Mouse (Mus musculus) kidney, embryonic 14.5 days (tissue): ENCODE results near the gene Rbm28. TPM values are rescaled to one million over a fixed set of nuclear protein-coding genes. Genes with fewer than 3 reads are reported as not detected.
A peak's percentile ranks its signal among the peaks of the same experiment; 100 is the strongest.

Experiments used
- ATAC-seq: fragments of 200-750 bp; cut with Nextera tagmentation; 2 replicates; pipeline ENCODE4 v1.8.0; 2017; ENCODE audit warnings: moderate number of reproducible peaks, mild to moderate bottlenecking, moderate TSS enrichment, moderate library complexity; ENCODE audit not compliant: low FRiP score, low TSS enrichment
- H3K27ac ChIP-seq: fragments of 300-500 bp; sonication (generic); 2 replicates; pipeline ENCODE4 v1.5.1; 2014; ENCODE audit warnings: low read depth, mild to moderate bottlenecking, low read length, moderate library complexity, mixed read lengths
- H3K27me3 ChIP-seq: fragments of 300-500 bp; sonication (generic); 2 replicates; pipeline ENCODE4 v1.6.1; 2014; ENCODE audit warnings: mild to moderate bottlenecking, low read length; ENCODE audit not compliant: control insufficient read depth, insufficient read depth
- H3K36me3 ChIP-seq: fragments of 300-500 bp; sonication (generic); 2 replicates; pipeline ENCODE4 v1.6.1; 2014; ENCODE audit warnings: low read length, mixed read lengths; ENCODE audit not compliant: control insufficient read depth, insufficient read depth
- H3K4me1 ChIP-seq: fragments of 300-500 bp; sonication (generic); 2 replicates; pipeline ENCODE4 v1.6.1; 2014; ENCODE audit warnings: low read length, mixed read lengths; ENCODE audit not compliant: control insufficient read depth, insufficient read depth
- H3K4me2 ChIP-seq: fragments of 300-500 bp; sonication (generic); replicated peaks from 2 replicates; pipeline ENCODE4 v1.6.1; 2014; ENCODE audit warnings: low read depth, mild to moderate bottlenecking, low read length
- H3K4me3 ChIP-seq: fragments of 300-500 bp; sonication (generic); 2 replicates; pipeline ENCODE4 v1.5.1; 2014; ENCODE audit warnings: mild to moderate bottlenecking, low read length
- H3K9ac ChIP-seq: fragments of 300-500 bp; sonication (generic); 2 replicates; pipeline ENCODE4 v1.6.1; 2014; ENCODE audit warnings: low read depth, mild to moderate bottlenecking, low read length, moderate library complexity
- H3K9me3 ChIP-seq: fragments of 300-500 bp; sonication (generic); 2 replicates; pipeline ENCODE4 v1.6.1; 2016; ENCODE audit warnings: low read length; ENCODE audit not compliant: control insufficient read depth
- WGBS: fragments of 180-500 bp; shearing (Covaris S2); extraction: QIAGEN DNeasy Blood & Tissue Kit; methylation state at CpG from one replicate; pipeline ENCODE4 v1.1.7; 2014; 5-methylcytosine and 5-hydroxymethylcytosine counted together
- polyA plus RNA-seq: library from polyadenylated mRNA; unstranded; fragments of >200 nt; fragmentation: Nextera tagmentation; extraction: Ambion mirVana; gene quantifications from 2 replicates; pipeline ENCODE4 v1.2.1, GENCODE M21; 2014

The Rbm28 gene
- polyA plus RNA-seq, 1 experiment from 2014 or later: 65.8 TPM

DNA sequence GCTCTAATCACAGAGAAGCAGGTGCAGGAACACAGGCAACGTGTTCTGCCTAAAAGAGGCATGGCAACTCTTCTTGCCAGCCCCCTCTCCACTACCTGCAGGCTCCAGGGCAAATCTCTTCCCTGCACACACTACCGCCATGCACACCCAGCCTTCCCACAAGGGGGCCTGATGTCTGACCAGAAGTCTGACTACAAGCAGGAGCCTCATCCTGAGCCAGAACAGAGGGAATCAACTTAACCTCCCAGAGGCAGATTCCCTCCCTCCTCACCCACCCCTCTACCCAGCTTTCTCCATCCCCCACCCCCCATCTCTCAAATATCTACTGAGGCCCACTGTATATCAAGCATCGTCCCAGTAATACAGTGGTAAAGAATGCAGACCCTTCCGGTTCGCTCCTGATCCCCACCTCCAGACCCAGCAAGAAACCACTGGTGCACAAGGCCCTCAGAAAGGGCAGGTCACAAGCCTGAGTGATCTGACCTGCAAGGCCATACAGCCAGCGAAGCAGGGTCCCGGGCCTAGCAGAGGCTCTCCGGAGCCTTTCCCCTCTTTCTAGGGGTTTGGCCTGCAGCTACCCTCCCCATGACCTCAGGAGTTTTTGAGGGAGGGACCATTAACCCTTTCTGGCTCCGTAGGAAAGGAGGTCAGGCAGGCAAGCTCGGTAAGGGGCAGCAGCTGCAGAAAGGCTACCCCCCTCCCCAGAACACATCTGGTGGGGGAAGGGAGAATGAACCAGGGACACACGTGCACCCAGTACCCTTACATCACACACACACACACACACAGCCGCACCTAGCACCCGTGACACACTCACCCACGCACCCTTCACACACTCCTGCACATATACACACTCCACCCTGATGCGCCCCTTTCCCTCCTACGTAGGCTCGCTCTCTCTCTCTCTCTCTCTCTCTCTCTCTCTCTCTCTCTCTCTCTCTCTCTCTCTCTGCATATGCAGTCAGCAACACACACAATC lies 13.4 kb upstream of the Rbm28 start:
- Histone ChIP-seq H3K27me3 (peaks cover 29% of the 10 kb centered on the region), H3K4me3 (peak overlapping the region; percentile 61), H3K4me2 (peak overlapping the region; percentile 97), H3K27ac (no peak overlapping the region), H3K36me3 (no peaks in the 10 kb centered on the region), H3K9ac (peak overlapping the region; percentile 71; the same call in 1 of the 2 replicates), H3K9me3 (no peaks in the 10 kb centered on the region), H3K4me1 (0 out of 2 replicates have a peak, but pooled peaks cover 4% of the 10 kb centered on the region)
- ATAC-seq: peak; percentile 44
- WGBS: 14% methylated on average over 16 of the region's 17 CpGs

DNA sequence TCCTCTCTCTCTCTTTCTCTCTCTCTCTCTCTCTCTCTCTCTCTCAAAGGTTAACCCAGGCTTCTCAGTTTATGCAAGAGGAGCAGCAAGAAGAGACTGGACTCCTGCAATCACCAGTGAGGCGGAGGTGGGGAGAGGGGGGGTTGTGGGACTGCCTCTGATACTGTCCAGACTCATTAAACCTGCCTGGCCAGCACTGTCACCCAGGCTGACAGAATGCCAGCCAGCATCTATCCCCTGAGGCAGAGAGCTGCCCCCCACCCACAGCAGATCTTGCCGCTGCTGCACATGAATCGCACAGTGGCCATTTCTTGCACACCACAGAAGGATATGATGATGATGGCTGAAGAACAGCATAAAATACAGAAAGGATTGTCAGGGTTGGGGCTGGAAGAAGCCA lies 10.3 kb upstream of the Rbm28 start:
- Histone ChIP-seq H3K9me3 (no peaks in the 10 kb centered on the region), H3K9ac (no peak overlapping the region), H3K27ac (no peak overlapping the region), H3K4me2 (no peak overlapping the region), H3K36me3 (no peaks in the 10 kb centered on the region), H3K4me1 (peaks cover 9% of the 10 kb centered on the region; the same call in 1 of the 2 replicates), H3K4me3 (no peak overlapping the region), H3K27me3 (peaks cover 44% of the 10 kb centered on the region)
- no peak for ATAC-seq
- WGBS: 89% methylated on average over 3 of the region's 3 CpGs

DNA sequence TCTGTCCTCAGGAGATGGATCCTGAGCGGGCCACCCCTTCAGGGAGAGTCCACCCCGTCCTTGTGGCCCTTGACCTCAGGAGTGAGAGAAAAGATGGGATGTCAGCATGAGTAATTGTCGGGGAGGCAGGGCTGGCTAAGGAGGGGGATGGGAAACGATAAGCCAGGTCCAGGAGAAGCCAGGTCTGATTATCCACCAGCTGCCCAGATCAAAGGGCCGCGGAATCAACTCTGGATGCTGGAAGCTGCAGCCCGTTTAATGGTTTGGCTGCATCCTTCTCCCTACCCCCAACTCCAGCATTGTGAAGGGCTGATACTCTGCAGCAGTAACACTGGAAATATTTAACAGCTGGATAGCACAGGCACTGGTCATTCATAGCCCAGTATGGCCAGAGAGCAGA lies 9.6 kb upstream of the Rbm28 start:
- Histone ChIP-seq H3K4me2 (no peak overlapping the region), H3K9me3 (no peaks in the 10 kb centered on the region), H3K27me3 (peaks cover 48% of the 10 kb centered on the region), H3K9ac (no peak overlapping the region), H3K36me3 (no peaks in the 10 kb centered on the region), H3K27ac (no peak overlapping the region), H3K4me3 (no peak overlapping the region), H3K4me1 (peaks cover 14% of the 10 kb centered on the region; the same call in 1 of the 2 replicates)
- no peak for ATAC-seq
- WGBS: 11% methylated on average over 7 of the region's 7 CpGs

DNA sequence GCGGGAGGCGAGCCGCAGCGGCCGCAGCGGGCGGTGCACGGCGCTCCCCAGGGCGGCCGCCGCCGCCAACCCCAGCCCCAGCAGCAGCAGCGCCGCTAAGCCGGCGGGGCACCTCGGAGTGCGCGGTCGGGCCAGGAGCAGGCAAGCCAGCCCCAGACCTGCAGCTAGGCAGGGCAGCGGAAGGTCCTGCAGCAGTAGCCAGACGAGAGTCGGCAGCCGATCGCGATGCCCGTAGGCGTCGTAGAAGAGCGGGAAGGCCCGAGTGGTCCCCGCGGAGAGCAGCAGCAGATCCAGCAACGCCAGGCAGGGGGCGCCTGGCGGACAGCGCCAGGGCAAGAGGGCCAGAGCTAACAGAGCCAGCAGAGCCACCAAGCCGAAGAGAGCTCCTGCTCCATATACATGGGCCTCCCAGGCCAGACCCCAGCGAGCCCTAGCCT lies 6.2 kb upstream of the Rbm28 start:
- H3K36me3 ChIP-seq: no peaks in the 10 kb centered on the region
- peaks cover 9% of the 10 kb centered on the region; the same call in 1 of the 2 replicates for H3K4me1 ChIP-seq
- peak; percentile 86 for ATAC-seq
- H3K4me2 ChIP-seq: peak overlapping the region; percentile 99
- H3K4me3 ChIP-seq: peak overlapping the region; percentile 50
- under 1% methylated on average over 40 of the region's 40 CpGs for WGBS
- peaks cover 60% of the 10 kb centered on the region for H3K27me3 ChIP-seq
- no peak overlapping the region for H3K27ac ChIP-seq
- peak overlapping the region; percentile 65 for H3K9ac ChIP-seq
- H3K9me3 ChIP-seq: no peaks in the 10 kb centered on the region

DNA sequence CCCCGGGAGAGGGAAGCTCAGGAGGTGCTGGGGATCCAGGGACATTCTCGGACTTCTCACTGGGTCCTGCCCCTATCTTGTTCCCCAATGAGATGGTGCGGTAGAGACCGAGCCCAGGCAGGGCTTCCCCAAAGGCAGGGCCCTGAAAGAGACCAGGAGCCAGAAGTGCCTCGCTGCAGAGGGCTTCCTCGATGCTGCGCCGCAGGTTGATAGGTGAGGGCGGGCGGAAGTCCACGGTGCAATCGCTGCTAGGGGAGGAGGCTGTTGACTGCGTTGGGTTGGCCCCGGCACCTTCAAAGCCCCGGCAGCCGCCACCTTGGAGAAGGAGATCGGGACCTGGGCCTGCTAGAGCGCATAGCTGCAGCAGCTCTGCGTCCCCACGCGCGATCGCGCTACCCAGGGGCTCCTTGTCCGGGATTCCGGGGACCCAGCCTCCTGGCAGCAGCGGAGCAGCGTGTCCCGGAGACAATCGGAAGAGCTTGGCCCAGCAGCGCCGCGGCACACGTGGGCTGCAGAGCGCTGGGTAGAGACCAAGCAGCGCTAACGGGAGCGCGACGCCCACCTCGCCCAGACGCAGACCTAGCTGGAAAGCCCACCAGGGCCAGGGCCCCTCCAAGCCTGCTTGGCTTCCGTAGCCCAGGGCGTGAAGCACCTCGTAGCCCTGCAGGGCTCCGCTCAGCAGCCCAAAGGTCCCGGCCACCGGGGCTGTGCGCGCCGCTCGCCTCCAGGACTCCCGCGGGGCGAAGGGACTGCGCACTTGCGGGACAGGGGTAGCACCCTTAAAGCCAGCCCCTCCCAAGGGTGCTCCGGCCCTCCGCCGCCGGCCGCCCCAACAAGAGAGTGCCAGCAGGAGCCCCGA lies 5.5 kb upstream of the Rbm28 start:
- peak overlapping the region; percentile 99 for H3K4me2 ChIP-seq
- peak overlapping the region; percentile 65 for H3K9ac ChIP-seq
- H3K4me1 ChIP-seq: peaks cover 9% of the 10 kb centered on the region; the same call in 1 of the 2 replicates
- ATAC-seq: peak; percentile 64
- H3K4me3 ChIP-seq: peak overlapping the region; percentile 50
- H3K36me3 ChIP-seq: no peaks in the 10 kb centered on the region
- H3K27ac ChIP-seq: no peak overlapping the region
- under 1% methylated on average over 63 of the region's 63 CpGs for WGBS
- peaks cover 57% of the 10 kb centered on the region for H3K27me3 ChIP-seq
- H3K9me3 ChIP-seq: no peaks in the 10 kb centered on the region

DNA sequence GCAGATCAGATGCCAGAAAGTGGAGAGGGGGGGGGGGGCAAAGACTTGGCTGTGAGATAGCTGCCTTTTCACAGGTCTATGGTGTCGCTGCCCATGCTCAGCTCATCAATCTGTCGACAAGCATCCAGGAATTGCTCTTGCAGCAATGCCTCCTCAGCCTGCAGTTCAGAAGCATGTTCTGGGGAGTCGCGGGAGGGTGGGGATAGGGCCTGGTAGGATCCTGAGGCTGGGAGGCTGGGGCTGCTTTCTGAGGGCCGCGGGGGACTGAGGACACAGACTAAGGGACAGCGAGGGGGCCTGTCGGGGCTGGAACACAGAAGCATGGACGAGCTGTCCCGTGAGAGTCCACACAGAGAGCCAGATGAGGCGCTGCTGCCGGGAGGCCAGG lies 4.9 kb upstream of the Rbm28 start:
- Histone ChIP-seq H3K4me3 (peak overlapping the region; percentile 50; the same call in 1 of the 2 replicates), H3K27me3 (peaks cover 54% of the 10 kb centered on the region), H3K4me2 (peak overlapping the region; percentile 99), H3K9me3 (no peaks in the 10 kb centered on the region), H3K27ac (no peak overlapping the region), H3K36me3 (no peaks in the 10 kb centered on the region), H3K4me1 (peaks cover 9% of the 10 kb centered on the region; the same call in 1 of the 2 replicates), H3K9ac (peak overlapping the region; percentile 65; the same call in 1 of the 2 replicates)
- ATAC-seq: no peak
- WGBS: 1% methylated on average over 12 of the region's 12 CpGs

DNA sequence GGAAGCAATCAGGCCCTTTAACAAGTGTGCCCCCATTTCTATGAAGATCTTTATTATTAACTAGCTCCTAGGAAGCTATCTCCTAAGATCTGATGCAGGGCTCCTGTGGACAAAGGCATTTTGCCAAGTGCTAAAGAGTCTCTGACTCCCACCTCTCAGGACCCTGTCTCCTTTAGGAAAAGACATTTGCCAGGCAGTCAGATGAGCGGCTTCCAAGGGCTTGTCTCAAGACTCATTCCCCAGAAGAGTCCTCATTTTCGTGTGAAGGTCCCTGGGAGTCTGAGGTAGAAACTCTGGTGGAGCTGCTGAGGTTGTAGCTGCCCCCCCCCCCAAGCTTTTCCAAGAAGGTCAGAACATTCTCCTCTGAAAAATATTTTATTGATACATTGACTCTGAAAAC lies 4.1 kb upstream of the Rbm28 start:
- 50% methylated on average over 2 of the region's 2 CpGs for WGBS
- Histone ChIP-seq H3K9ac (no peak overlapping the region), H3K4me1 (peaks cover 10% of the 10 kb centered on the region), H3K4me2 (no peak overlapping the region), H3K27ac (no peak overlapping the region), H3K4me3 (no peak overlapping the region), H3K9me3 (no peaks in the 10 kb centered on the region), H3K27me3 (peaks cover 50% of the 10 kb centered on the region), H3K36me3 (no peaks in the 10 kb centered on the region)
- ATAC-seq: no peak

DNA sequence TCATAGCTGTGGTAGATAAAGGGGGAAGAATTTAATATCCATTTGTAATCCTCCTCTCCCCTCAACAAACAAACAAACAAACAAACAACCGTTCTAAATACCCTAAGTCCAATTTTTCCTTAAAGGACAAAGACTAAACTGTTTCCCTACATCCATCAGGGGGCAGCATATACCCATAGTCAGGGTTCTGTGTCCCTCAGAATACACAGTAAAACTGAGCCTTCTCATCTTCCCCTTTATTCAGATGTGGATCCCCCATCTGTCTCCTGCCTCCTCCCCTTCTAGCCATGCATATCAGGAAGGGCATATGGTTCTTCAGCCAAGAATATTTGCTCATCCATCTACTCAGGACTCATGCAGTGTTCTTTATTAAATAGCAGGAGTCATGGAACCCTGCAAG lies 1.4 kb upstream of the Rbm28 start:
- Histone ChIP-seq H3K9me3 (no peaks in the 10 kb centered on the region), H3K27me3 (peaks cover 35% of the 10 kb centered on the region), H3K4me3 (no peak overlapping the region), H3K36me3 (no peaks in the 10 kb centered on the region; the same call in 1 of the 2 replicates), H3K9ac (no peak overlapping the region), H3K4me2 (no peak overlapping the region), H3K27ac (no peak overlapping the region), H3K4me1 (peaks cover 18% of the 10 kb centered on the region)
- no peak for ATAC-seq
- WGBS: 11% methylated on average over 1 of the region's 1 CpGs
